Mouse (Mus musculus): ENCODE data around the gene Ciz1. TPM values are rescaled to one million over a fixed set of nuclear protein-coding genes. Genes with fewer than 3 reads are reported as not detected.

The Ciz1 gene
- polyA plus RNA-seq (2012; rRNA removed), result 89.3 and 95.4 TPM in 2 replicates

GRCm38 (mm10) chr2:32352151-32353006, at the start of gene Ciz1:
Gene Ciz1 (plus strand): TSS chr2:32352327.

DNA sequence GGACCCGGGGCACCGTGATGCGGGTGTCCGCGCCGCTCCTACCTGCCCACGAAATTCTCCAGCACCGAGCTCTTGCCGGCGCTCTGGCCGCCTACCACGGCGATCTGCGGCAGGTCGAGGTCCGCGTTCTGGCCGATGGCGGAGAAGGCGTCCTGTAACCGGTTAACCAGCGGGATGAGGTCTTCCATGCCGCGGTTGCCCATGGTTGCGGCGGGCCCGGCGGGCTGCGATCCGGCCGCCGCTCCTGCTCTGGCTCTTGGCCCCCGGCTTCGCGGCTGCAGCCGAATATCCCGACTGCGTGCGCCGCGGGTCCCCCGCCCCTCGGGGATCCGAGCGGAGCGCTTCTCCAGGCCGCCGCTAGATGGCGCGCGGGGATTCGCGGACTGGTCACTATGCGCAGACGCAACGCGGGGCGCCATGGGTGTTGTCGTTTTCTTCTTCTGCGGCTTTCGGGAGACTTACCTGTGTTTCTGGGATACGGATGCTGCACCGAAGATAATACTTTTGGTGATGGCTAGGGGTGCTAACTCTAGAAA, 948 bp downstream of the Ciz1 start, which contains the start of gene Dnm1:
TSS of gene Dnm1 (minus strand) at position 332 of the 536 bp plus-strand sequence.

DNA sequence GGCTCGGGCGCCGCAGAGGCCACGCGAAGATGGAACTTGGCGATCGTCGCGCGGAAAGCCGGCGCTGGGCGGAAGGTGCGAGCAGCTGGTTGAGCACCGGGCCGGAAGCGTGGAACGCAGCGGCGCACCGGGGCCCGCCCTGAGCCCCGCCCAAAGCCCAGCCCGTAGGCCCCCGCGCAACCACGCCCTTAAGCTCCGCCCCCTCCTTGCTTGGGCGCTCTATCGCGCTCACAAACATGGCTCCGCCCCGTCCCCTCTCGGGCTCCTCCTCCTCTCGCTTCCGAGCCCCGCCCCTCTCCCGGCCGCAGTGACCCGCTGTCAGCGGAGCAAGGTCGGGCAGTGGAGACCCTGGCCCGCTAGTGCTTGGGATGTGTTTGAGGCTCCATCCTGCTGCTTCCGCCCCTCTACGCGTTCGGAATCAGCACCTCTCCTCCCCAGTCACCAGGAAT, 29.7 kb downstream of the Ciz1 start, which contains the start of gene 1110008P14Rik:
TSS of gene 1110008P14Rik (minus strand) at position 164 of the 449 bp plus-strand sequence.

DNA sequence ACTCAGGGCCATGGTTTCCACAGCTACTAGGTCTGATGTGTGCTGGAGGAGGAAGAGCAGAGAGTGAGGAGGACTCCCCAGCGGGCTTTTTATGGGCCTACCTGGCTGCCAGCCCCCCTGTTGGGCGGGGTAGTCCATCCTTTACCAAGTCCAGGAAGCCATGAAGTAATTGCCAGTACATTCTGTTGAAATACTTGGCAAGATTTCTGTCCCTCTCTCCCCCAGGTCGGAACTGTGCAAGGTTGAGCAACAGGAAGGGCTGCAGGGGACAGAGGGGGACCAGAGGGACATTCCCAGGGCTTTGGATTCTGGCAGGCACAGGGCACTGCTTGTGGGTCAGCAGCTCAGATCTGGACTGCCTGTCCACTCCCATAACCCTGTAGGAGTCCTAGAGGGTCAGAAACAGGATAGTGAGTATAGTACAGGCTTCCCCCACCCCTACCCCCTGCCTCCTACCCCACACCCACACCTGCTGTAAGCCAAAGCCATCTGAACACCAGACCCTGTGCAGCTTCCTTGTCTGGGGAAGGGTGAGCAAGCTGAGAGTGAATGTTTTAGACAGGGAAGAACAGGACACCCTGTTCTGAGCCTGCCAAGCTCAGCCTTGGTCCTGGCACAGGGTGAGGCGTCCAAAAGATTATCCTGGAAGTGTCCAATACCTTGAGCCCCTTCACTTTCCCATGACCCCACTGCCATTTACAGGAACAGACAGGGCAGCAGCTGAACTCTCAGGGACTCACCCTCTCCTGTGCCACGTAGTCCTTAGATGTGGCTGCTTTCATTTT, 35.8 kb downstream of the Ciz1 start, which contains the start of gene Lcn2:
TSS of gene Lcn2 (minus strand) at position 547 of the 785 bp plus-strand sequence.

DNA sequence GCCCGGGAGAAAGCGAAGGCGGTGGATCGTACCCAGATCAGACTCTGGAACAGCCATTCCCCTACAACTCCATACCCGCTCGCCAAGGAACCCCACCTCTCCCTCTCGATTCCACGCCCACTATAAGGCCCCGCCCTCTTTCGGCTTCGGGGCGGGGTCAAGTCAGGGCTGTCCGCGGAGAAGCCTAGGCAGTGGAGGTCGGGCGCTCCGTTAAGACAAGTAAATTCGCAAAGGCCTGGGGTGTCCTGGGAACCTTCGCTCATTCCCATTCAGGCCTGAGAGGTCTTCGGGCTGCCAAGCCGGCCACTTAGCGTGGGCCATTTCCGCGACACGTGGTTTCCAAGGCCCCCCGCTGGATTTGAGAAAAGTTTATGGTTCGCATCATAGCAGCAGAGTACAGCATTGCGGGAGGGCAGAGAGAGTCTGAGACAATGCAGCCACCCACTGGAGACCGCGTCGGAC, 43.4 kb downstream of the Ciz1 start, which contains the start of gene Ptges2:
TSS of gene Ptges2 (plus strand) at position 413 of the 462 bp plus-strand sequence.

Other genes starting within 250 kb of the Ciz1 start
- gene Prrc2b, start 201.2 kb upstream of the Ciz1 start, polyA plus RNA-seq (2012; rRNA removed), result 16.4 and 19.9 TPM in 2 replicates
- gene Pomt1, start 115.7 kb upstream of the Ciz1 start, polyA plus RNA-seq (2012; rRNA removed), result 9.7 and 9.8 TPM in 2 replicates
- 21.3 and 24.4 TPM in 2 replicates for gene Uck1, start 92.2 kb upstream of the Ciz1 start, polyA plus RNA-seq (2012; rRNA removed)
- 22.5 and 23.4 TPM in 2 replicates for gene Golga2, start 64.9 kb upstream of the Ciz1 start, polyA plus RNA-seq (2012; rRNA removed)
- 114 and 127 TPM in 2 replicates for gene Swi5, start 64.3 kb upstream of the Ciz1 start, polyA plus RNA-seq (2012; rRNA removed)
- 52.3 and 67.7 TPM in 2 replicates for gene Dnm1, start 1.0 kb downstream of the Ciz1 start, polyA plus RNA-seq (2012; rRNA removed)
- gene 1110008P14Rik, start 29.6 kb downstream of the Ciz1 start, polyA plus RNA-seq (2012; rRNA removed), result 181 and 277 TPM in 2 replicates
- gene Lcn2, start 35.9 kb downstream of the Ciz1 start, polyA plus RNA-seq (2012; rRNA removed), result 3.1 and 5.2 TPM in 2 replicates
- 10.3 and 18.3 TPM in 2 replicates for gene Ptges2, start 43.6 kb downstream of the Ciz1 start, polyA plus RNA-seq (2012; rRNA removed)
- gene Naif1, start 98.1 kb downstream of the Ciz1 start, polyA plus RNA-seq (2012; rRNA removed), result 1.9 and 2.8 TPM in 2 replicates
- gene Slc25a25, start 99.1 kb downstream of the Ciz1 start, polyA plus RNA-seq (2012; rRNA removed), result 6.2 and 11.1 TPM in 2 replicates
- 43.7 and 54.8 TPM in 2 replicates for gene Fam102a, start 183.0 kb downstream of the Ciz1 start, polyA plus RNA-seq (2012; rRNA removed)
- 86.8 and 96.2 TPM in 2 replicates for gene Dpm2, start 218.5 kb downstream of the Ciz1 start, polyA plus RNA-seq (2012; rRNA removed)
- gene Pip5kl1, start 222.5 kb downstream of the Ciz1 start, polyA plus RNA-seq (2012; rRNA removed), result 0.16 and 0.27 TPM in 2 replicates
- not detected in 2 replicates for gene 9430097D07Rik, start 223.4 kb downstream of the Ciz1 start, polyA plus RNA-seq (2012; rRNA removed)
- 5.9 and 7.3 TPM in 2 replicates for gene St6galnac4, start 234.8 kb downstream of the Ciz1 start, polyA plus RNA-seq (2012; rRNA removed)
- 11.4 and 25.4 TPM in 2 replicates for gene St6galnac6, start 247.4 kb downstream of the Ciz1 start, polyA plus RNA-seq (2012; rRNA removed)

Data from stomach, adult 2 months (tissue).